Mouse (Mus musculus) lung, postnatal 0 days (tissue): ENCODE results near the gene Camsap1.

Experiments
- CTCF ChIP-seq: IDR thresholded peaks from 2 replicates; pipeline ENCODE4 v1.5.1; 2016; ENCODE audit warnings: antibody characterized with exemption, mild to moderate bottlenecking
- EP300 ChIP-seq: IDR thresholded peaks from 2 replicates; pipeline ENCODE4 v1.6.1; 2016; ENCODE audit warnings: antibody characterized with exemption, mild to moderate bottlenecking, control low read depth

GRCm38 (mm10) chr2:25977587-25978239, 5.4 kb downstream of the Camsap1 start:
- TF ChIP-seq CTCF (no peak), EP300 (no peak)
